Mouse (Mus musculus): ENCODE measurements around the gene Cyp2a4. TPM values are rescaled to one million over a fixed set of nuclear protein-coding genes. Genes with fewer than 3 reads are reported as not detected.
"Not testable (repeated sequence)": the region's sequence is repeated elsewhere in the genome, so short reads cannot be mapped to it uniquely, and the experiment has no call there.

The Cyp2a4 gene
- polyA plus RNA-seq (2015; fragmentation: Nextera tagmentation; extraction: Ambion mirVana) = not detected in 2 replicates

DNA sequence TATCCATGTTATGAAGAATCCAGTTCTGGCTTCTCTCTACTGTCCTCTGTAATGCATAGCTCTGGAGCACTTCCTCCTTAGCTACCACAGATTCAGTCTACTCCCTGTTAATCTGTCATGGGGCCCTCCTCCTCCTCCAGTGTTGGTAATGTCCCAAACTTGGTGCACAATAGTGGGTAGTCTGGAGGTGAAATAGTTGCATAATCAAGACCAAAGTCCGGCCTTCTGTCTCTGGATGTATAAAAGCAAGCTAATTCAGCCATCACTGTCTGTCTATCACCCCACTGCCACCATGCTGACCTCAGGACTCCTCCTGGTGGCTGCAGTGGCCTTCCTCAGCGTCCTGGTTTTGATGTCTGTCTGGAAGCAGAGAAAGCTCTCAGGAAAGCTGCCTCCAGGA, at the start of gene Cyp2a4:
Gene Cyp2a4 (plus strand): TSS at position 244 of the 400 bp plus-strand sequence.
- H3K27me3 ChIP-seq; ATAC-seq (ENCODE audit: low FRiP score, low read depth): not testable (repeated sequence)
- 56% methylated on average over 2 of the region's 2 CpGs for WGBS

DNA sequence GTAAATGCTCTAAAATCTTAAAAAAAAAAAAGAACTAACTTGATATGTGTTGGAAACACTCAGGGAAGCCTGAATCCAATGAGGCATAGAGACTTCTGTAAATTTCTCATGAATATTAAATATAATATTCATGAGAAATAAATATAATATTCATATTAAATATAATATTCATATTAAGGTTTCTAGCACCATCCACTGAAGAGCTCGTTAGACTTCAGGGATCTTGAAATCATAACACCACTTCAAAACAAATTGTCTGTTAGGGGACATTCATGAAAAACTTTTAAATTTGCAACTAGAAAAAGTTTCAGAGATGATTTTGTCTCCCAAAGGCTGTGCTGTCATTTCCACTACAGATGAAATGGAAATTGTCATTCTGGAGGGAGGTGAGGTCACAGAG, 46.9 kb upstream of the Cyp2a4 start, which contains the start of gene Vmn1r184:
Gene Vmn1r184 (plus strand): TSS at position 301 of the 400 bp plus-strand sequence.
- not testable (repeated sequence) for ATAC-seq (ENCODE audit: low FRiP score, low read depth)

More for the DNA sequence above, at the start of gene Cyp2a4:
- H3K4me2 ChIP-seq; H3K27ac ChIP-seq (replicated peaks); H3K9me3 ChIP-seq; H3K4me1 ChIP-seq (replicated peaks); H3K9ac ChIP-seq; H3K36me3 ChIP-seq; H3K4me3 ChIP-seq: not testable (repeated sequence)

DNA sequence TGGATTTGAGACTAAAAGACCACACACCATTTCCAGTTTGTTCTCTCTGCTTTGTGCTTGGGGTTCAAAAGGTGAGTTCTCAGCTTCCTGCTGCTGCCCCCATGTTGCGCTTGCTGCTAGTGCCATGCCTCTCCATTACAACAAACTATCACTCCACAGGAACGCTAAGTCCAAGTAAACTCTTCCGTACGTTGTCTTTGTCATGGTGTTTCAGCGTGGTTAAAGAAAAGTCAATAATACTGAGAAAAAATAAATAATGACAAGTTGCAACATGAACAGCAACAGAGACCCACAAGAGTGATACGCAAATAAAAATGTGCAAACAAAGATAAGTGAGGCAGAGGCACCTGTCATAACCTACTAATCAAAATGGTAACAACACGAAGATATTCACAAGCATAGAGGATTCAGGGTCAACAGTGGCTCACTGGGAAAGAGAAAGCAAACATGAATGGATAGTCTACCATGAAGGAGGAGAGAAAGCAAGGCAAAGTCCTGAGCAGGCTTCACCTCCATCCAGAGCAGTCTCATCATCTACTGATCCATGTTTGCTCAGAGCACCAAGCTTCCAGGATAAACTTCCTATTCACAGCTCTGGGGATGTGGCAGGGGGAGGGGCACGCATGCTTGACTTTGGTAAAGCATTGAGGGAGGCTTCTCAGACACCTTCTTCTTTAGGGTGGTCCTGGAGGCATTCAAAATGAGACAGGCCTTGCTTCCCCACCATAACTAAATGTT, 3.4 kb upstream of the Cyp2a4 start:
- not testable (repeated sequence) for H3K36me3 ChIP-seq; ATAC-seq (ENCODE audit: low FRiP score, low read depth); H3K4me2 ChIP-seq; H3K9ac ChIP-seq; H3K9me3 ChIP-seq; H3K27ac ChIP-seq (replicated peaks); H3K4me3 ChIP-seq; H3K27me3 ChIP-seq; H3K4me1 ChIP-seq (replicated peaks)
- 92% methylated on average over 8 of the region's 8 CpGs for WGBS

More for the DNA sequence above, 46.9 kb upstream of the Cyp2a4 start, which contains the start of gene Vmn1r184:
- H3K4me3 ChIP-seq; H3K27me3 ChIP-seq; H3K9me3 ChIP-seq; H3K36me3 ChIP-seq; H3K9ac ChIP-seq; H3K4me2 ChIP-seq; H3K27ac ChIP-seq (replicated peaks); H3K4me1 ChIP-seq (replicated peaks): not testable (repeated sequence)
- 80% methylated on average over 1 of the region's 1 CpGs for WGBS

DNA sequence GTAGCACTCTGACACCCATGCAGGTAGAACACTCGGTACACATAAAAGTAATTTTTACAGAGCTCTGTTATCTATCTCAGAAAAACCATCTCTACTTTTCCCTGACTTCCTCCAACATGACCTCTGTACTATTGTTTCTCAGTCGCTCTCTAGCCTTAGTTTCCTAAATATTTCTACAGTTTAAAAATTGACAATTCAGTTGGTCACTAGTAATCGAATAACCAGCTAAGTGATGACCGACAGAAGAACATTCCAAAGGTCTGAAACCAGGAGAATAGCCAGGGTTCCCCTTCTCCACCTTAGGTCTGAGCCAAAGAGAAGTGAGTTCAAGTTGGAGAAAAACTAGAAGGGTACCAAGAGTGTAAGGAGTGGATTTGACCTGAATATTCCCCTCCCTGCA, 4.8 kb downstream of the Cyp2a4 start:
- H3K27ac ChIP-seq (replicated peaks); H3K4me2 ChIP-seq; H3K9me3 ChIP-seq; H3K9ac ChIP-seq; ATAC-seq (ENCODE audit: low FRiP score, low read depth); H3K27me3 ChIP-seq; H3K4me1 ChIP-seq (replicated peaks); H3K36me3 ChIP-seq; H3K4me3 ChIP-seq: not testable (repeated sequence)
- 85% methylated on average over 4 of the region's 4 CpGs for WGBS

DNA sequence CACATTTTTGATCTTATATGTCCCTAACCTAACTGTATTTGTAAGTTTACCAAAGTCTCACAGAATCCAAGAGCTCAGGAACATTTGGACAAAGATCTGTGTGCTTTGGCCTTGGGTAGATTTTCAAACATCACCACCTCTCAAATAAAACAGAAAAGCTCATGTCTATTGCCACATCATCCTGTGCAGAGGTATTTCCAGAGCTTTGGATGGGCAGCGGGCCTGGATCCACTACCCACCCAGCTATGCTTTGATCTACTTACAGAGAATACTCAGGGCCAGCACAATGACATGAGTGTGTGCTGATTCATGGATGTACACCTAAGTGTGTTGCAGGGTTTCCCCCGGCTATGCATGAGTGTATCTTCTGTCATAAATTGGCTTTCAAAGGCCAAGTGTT, 8.2 kb downstream of the Cyp2a4 start:
- H3K4me1 ChIP-seq (replicated peaks); H3K27ac ChIP-seq (replicated peaks); H3K9ac ChIP-seq; H3K4me2 ChIP-seq; H3K9me3 ChIP-seq; H3K4me3 ChIP-seq; H3K36me3 ChIP-seq; ATAC-seq (ENCODE audit: low FRiP score, low read depth); H3K27me3 ChIP-seq: not testable (repeated sequence)
- 88% methylated on average over 2 of the region's 2 CpGs for WGBS

DNA sequence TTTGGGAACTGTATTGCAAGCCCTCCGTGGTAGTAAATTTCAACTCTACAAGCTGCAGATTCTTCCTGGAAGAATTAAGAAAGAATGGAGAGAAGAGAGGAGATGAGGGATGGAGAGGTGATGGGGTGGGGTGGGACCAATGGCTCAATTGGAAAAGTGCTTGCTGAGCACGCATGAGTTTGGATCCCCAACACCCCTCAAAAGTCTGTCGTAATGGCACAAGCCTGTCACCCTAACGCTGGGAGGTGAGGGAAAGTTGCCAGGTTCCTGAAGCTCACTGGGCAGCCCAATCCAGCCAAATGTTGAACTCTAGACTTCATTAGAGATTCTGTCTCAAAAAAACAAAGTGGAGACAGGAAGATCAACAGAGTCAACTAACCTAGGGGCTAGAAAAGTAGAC, 8.8 kb downstream of the Cyp2a4 start:
- H3K4me1 ChIP-seq (replicated peaks); H3K4me3 ChIP-seq; ATAC-seq (ENCODE audit: low FRiP score, low read depth); H3K27ac ChIP-seq (replicated peaks); H3K9ac ChIP-seq; H3K4me2 ChIP-seq; H3K9me3 ChIP-seq; H3K36me3 ChIP-seq; H3K27me3 ChIP-seq: not testable (repeated sequence)
- WGBS = 85% methylated on average over 4 of the region's 4 CpGs

DNA sequence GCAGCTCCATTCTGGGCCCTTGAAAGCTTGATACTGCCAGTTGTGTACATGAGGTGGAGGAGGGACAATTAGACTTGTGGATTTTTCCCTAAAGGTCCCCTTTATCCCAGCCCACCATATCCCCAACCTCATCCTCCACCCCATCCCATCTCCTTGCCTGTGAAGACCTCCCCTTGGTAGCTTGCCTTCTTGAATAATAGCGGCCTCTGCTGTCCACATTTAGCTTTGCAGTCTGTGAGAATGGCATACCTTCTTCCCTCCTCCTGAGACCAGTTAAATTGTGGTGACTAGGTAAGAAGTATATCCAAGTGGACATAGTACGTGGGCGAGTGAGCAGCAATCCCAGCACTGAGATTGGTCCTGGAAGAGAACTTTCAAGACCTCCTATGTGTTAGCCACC, 13.4 kb downstream of the Cyp2a4 start:
- H3K27me3 ChIP-seq; H3K27ac ChIP-seq (replicated peaks); H3K4me1 ChIP-seq (replicated peaks); H3K36me3 ChIP-seq; H3K9me3 ChIP-seq; ATAC-seq (ENCODE audit: low FRiP score, low read depth); H3K9ac ChIP-seq; H3K4me3 ChIP-seq; H3K4me2 ChIP-seq: not testable (repeated sequence)
- 63% methylated on average over 3 of the region's 3 CpGs for WGBS

DNA sequence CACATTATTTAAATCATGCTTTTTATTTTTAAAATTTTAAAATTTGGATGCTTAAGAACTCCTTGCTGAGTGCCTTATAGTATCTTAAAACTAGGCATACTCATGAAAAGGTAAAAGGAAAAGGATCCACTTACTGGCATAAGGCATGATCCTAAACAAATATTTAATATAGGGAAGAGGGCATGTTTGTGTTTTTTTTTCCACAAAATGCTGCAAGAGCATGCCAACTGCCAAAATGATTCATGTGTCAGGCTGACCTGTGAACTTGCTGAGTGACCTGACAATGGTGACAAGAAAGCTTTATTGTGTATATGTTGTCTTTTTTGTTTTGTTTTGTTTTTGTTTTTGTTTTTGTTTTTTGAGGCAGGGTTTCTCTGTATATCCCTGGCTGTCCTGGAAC, 43.2 kb downstream of the Cyp2a4 start:
- H3K27me3 ChIP-seq; ATAC-seq (ENCODE audit: low FRiP score, low read depth); H3K4me1 ChIP-seq (replicated peaks); H3K36me3 ChIP-seq; H3K9ac ChIP-seq; H3K9me3 ChIP-seq; H3K4me2 ChIP-seq; H3K27ac ChIP-seq (replicated peaks); H3K4me3 ChIP-seq: not testable (repeated sequence)

DNA sequence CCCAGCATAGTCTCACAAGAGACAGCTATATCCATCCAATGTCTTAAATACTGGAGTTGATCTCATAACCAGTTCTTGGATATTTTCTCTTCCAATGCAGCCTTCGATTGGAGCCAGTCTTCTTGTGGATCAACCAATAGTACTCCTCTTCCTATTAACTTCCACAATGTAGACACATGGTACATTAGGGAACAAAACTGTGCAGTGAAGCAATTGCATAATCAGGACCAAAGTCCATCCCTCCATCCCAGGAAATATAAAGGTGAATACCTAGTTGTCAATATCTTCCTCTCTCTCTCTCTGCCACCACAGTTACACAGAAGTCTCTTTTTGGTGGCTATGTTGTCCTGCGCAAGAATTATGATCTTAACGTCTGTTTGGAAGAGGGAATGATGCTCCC, 45.3 kb downstream of the Cyp2a4 start:
- H3K9me3 ChIP-seq; H3K4me2 ChIP-seq; H3K9ac ChIP-seq; H3K36me3 ChIP-seq; H3K4me1 ChIP-seq (replicated peaks); H3K27ac ChIP-seq (replicated peaks); H3K27me3 ChIP-seq; H3K4me3 ChIP-seq; ATAC-seq (ENCODE audit: low FRiP score, low read depth): not testable (repeated sequence)
- WGBS = 81% methylated on average over 3 of the region's 3 CpGs

DNA sequence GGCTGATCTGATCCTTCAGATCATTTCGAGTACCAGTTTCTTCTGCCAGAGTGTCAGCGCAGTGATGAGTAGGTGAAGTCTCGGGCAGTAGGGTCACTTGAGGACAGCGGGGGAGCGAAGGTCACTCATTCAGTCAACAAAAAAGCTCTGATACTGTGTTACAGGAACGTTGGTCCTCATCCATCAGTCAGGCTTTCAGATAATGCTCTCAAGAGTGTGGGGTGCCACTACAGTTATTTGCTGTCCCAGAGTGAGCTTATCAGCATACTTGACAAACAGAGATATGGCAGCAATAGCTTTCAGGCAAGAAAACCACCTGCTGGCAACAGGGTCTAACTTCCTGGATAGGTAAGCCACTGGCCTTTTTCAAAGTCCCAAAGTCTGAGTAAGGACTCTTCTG, 49.8 kb downstream of the Cyp2a4 start:
- H3K4me1 ChIP-seq (replicated peaks); H3K36me3 ChIP-seq; H3K4me2 ChIP-seq; H3K27me3 ChIP-seq; H3K27ac ChIP-seq (replicated peaks); ATAC-seq (ENCODE audit: low FRiP score, low read depth); H3K4me3 ChIP-seq; H3K9ac ChIP-seq; H3K9me3 ChIP-seq: not testable (repeated sequence)
- 92% methylated on average over 6 of the region's 6 CpGs for WGBS

Other genes starting within 250 kb of the Cyp2a4 start
- gene Cyp2b13, start 245.7 kb upstream of the Cyp2a4 start, polyA plus RNA-seq (2015; fragmentation: Nextera tagmentation; extraction: Ambion mirVana) = not detected in 2 replicates
- gene Cyp2b9, start 133.8 kb upstream of the Cyp2a4 start, polyA plus RNA-seq (2015; fragmentation: Nextera tagmentation; extraction: Ambion mirVana) = not detected in 2 replicates
- not detected in 2 replicates for gene Vmn1r184, start 46.8 kb upstream of the Cyp2a4 start, polyA plus RNA-seq (2015; fragmentation: Nextera tagmentation; extraction: Ambion mirVana)
- gene Nlrp9c, start 96.5 kb downstream of the Cyp2a4 start, polyA plus RNA-seq (2015; fragmentation: Nextera tagmentation; extraction: Ambion mirVana) = not detected in 2 replicates
- not detected in 2 replicates for gene Nlrp4a, start 127.9 kb downstream of the Cyp2a4 start, polyA plus RNA-seq (2015; fragmentation: Nextera tagmentation; extraction: Ambion mirVana)
- not detected in 2 replicates for gene Nlrp9a, start 227.9 kb downstream of the Cyp2a4 start, polyA plus RNA-seq (2015; fragmentation: Nextera tagmentation; extraction: Ambion mirVana)

Measured in hindbrain, embryonic 15.5 days (tissue).